Mouse (Mus musculus): Measurements from ENCODE around the gene Rab4a. TPM values are rescaled to one million over a fixed set of nuclear protein-coding genes. Genes with fewer than 3 reads are reported as not detected.

The Rab4a gene
- polyA plus RNA-seq, 1 experiment from 2014 or later: 64.3 TPM

DNA sequence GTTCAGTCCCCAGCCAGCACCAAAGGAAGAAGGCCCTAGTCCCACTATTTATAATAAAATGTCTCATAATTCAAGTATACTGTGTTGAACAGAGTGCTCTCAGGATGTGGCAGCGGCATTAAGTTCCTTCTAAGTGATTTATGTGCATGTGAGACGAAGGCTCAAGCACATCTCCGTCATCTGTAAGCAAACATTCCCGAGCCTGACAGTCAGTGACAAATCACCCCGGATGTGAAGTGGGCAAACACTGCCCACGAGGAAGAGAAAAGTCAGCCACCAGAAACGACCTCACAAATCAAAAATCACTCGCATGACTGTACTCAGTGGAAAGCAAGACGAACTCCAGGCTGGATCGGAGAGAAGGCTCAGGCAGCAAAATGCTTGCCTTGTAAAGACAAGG lies 11.9 kb upstream of the Rab4a start:
- Histone ChIP-seq H3K9me3 (ENCODE audit: control insufficient read depth, low read length) (no peaks in the 10 kb centered on the region), H3K27ac (ENCODE audit: low read depth, low read length) (no peak overlapping the region), H3K27me3 (ENCODE audit: control insufficient read depth, insufficient read depth, low read length) (no peaks in the 10 kb centered on the region), H3K36me3 (ENCODE audit: control insufficient read depth, insufficient read depth, low read length) (no peaks in the 10 kb centered on the region), H3K4me3 (ENCODE audit: low read depth, low read length) (no peak overlapping the region), H3K4me2 (replicated peaks; ENCODE audit: low read depth, low read length) (no peak overlapping the region), H3K9ac (ENCODE audit: low read depth, low read length) (no peak overlapping the region), H3K4me1 (replicated peaks; ENCODE audit: control insufficient read depth, insufficient read depth, low read length) (peaks cover 7% of the 10 kb centered on the region; the same call in 1 of the 2 replicates)
- ATAC-seq (ENCODE audit: low FRiP score) (no peak), DNase-seq (ENCODE audit: low spot score) (no peak)
- WGBS: 55% methylated on average over 10 of the region's 10 CpGs

DNA sequence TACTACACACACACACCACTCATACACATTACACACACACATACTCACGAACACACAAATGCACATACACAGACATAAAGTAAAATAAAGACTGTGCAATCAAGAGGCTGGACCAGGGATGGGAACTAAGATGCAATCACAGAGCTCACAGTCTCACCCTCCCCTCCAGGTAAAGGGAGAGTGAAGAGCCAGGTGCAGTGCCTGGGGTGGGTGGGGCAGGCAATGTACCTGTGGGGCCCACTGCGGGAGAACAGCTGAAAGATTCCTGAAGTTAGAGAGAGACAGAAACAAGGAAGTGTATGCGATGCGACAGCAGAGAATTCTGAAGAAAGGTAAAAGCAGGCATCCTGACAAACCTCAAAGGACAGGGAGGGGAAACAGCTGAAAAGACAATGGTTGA lies 11.0 kb upstream of the Rab4a start:
- no peaks in the 10 kb centered on the region for H3K36me3 ChIP-seq (ENCODE audit: control insufficient read depth, insufficient read depth, low read length)
- H3K4me3 ChIP-seq (ENCODE audit: low read depth, low read length): no peak overlapping the region
- ATAC-seq (ENCODE audit: low FRiP score) (no peak), DNase-seq (ENCODE audit: low spot score) (no peak)
- H3K27ac ChIP-seq (ENCODE audit: low read depth, low read length): no peak overlapping the region
- WGBS: 83% methylated on average over 4 of the region's 4 CpGs
- no peak overlapping the region for H3K4me2 ChIP-seq (replicated peaks; ENCODE audit: low read depth, low read length)
- peaks cover 7% of the 10 kb centered on the region; the same call in 1 of the 2 replicates for H3K4me1 ChIP-seq (replicated peaks; ENCODE audit: control insufficient read depth, insufficient read depth, low read length)
- H3K27me3 ChIP-seq (ENCODE audit: control insufficient read depth, insufficient read depth, low read length): no peaks in the 10 kb centered on the region
- no peak overlapping the region for H3K9ac ChIP-seq (ENCODE audit: low read depth, low read length)
- H3K9me3 ChIP-seq (ENCODE audit: control insufficient read depth, low read length): no peaks in the 10 kb centered on the region

DNA sequence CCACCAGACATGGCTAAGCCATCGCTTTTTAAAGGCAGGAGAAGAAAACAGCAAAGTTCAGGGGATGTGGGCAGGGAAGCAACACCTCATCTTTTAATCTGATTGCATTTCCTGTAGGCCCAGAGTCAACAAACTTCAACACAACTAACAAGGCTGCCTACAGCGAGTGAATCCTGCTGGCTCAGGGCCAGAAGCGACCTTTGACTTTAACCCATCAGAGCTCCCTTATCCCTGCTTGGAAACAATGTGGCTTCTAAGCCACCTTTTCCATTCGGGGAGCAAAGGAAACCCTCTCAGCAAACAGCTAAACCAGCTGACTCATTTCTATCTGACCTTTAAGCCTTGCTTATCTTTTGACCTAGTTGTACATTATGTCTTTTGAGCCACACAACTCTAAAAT lies 9.0 kb upstream of the Rab4a start:
- Histone ChIP-seq H3K9me3 (ENCODE audit: control insufficient read depth, low read length) (no peaks in the 10 kb centered on the region), H3K4me1 (replicated peaks; ENCODE audit: control insufficient read depth, insufficient read depth, low read length) (peaks cover 2% of the 10 kb centered on the region; the same call in 1 of the 2 replicates), H3K4me3 (ENCODE audit: low read depth, low read length) (no peak overlapping the region), H3K36me3 (ENCODE audit: control insufficient read depth, insufficient read depth, low read length) (no peaks in the 10 kb centered on the region), H3K27me3 (ENCODE audit: control insufficient read depth, insufficient read depth, low read length) (no peaks in the 10 kb centered on the region), H3K27ac (ENCODE audit: low read depth, low read length) (no peak overlapping the region), H3K9ac (ENCODE audit: low read depth, low read length) (no peak overlapping the region), H3K4me2 (replicated peaks; ENCODE audit: low read depth, low read length) (no peak overlapping the region)
- ATAC-seq (ENCODE audit: low FRiP score): no peak
- 57% methylated on average over 4 of the region's 4 CpGs for WGBS
- no peak for DNase-seq (ENCODE audit: low spot score)

DNA sequence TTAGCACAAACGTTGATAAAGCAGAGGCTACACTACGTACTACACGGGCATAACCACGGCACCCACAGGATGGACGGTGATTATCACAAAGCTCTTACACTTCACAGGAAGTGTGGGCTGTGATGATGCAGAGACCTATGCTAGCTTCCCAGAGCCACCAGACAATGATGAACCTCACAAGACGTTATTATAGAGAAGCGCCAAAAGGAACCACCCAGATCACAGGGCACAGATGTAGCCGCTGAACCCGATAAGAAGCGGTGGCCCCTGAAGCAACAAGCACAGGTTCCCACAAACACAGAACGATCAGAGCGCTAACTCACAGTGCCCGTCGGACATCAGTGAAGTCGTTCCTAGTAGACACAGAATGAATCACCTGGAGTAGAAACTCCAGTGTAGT lies 7.9 kb upstream of the Rab4a start:
- ATAC-seq (ENCODE audit: low FRiP score): no peak
- Histone ChIP-seq H3K27me3 (ENCODE audit: control insufficient read depth, insufficient read depth, low read length) (no peaks in the 10 kb centered on the region), H3K9ac (ENCODE audit: low read depth, low read length) (no peak overlapping the region), H3K9me3 (ENCODE audit: control insufficient read depth, low read length) (no peaks in the 10 kb centered on the region), H3K4me1 (replicated peaks; ENCODE audit: control insufficient read depth, insufficient read depth, low read length) (no peaks in the 10 kb centered on the region), H3K4me2 (replicated peaks; ENCODE audit: low read depth, low read length) (no peak overlapping the region), H3K27ac (ENCODE audit: low read depth, low read length) (no peak overlapping the region), H3K36me3 (ENCODE audit: control insufficient read depth, insufficient read depth, low read length) (no peaks in the 10 kb centered on the region), H3K4me3 (ENCODE audit: low read depth, low read length) (no peak overlapping the region)
- 91% methylated on average over 15 of the region's 15 CpGs for WGBS
- DNase-seq (ENCODE audit: low spot score): no peak

DNA sequence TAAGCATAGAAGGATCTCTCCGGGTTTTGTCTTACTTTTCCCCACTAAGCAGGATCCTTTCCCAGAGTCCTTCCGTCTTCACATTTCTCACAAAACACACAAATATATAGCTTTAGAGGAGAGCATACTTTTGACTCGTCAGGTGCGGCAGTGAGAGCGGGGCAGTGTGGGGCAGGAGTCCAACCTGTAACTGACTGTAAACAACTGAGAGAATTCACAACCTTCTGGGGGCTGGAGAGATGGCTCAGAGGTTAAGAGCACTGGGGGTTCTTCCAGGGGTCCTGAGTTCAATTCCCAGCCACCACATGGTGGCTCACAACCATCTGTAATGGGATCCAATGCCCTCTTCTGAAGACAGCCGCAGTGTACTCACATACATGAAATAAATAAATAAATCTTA lies 6.4 kb upstream of the Rab4a start:
- no peak overlapping the region for H3K4me2 ChIP-seq (replicated peaks; ENCODE audit: low read depth, low read length)
- ATAC-seq (ENCODE audit: low FRiP score) (no peak), DNase-seq (ENCODE audit: low spot score) (no peak)
- H3K4me3 ChIP-seq (ENCODE audit: low read depth, low read length): no peak overlapping the region
- H3K27me3 ChIP-seq (ENCODE audit: control insufficient read depth, insufficient read depth, low read length): no peaks in the 10 kb centered on the region
- H3K9me3 ChIP-seq (ENCODE audit: control insufficient read depth, low read length): no peaks in the 10 kb centered on the region
- 84% methylated on average over 6 of the region's 6 CpGs for WGBS
- H3K9ac ChIP-seq (ENCODE audit: low read depth, low read length): no peak overlapping the region
- H3K27ac ChIP-seq (ENCODE audit: low read depth, low read length): no peak overlapping the region
- H3K4me1 ChIP-seq (replicated peaks; ENCODE audit: control insufficient read depth, insufficient read depth, low read length): no peaks in the 10 kb centered on the region
- H3K36me3 ChIP-seq (ENCODE audit: control insufficient read depth, insufficient read depth, low read length): no peaks in the 10 kb centered on the region

DNA sequence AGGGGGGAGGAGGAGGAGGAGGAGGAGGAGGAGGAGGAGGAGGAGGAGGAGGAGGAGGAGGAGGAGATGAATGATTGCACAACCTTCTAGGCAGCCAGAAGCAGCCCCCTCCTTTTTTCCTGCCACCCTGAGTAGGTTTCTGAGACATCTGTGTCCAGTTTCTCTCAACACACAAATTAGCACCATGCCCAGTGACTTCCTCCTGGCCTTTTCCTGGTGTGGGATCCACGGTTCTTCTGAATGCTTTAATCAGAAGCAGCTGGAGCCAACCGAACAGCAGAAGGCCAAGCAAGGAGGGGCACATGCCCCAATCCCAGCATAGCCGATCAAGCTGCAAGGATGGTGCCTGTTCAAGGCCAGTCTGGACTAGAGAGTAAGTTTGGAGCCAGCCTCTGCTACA lies 5.9 kb upstream of the Rab4a start:
- DNase-seq (ENCODE audit: low spot score) (peak; percentile 39), ATAC-seq (ENCODE audit: low FRiP score) (no peak)
- no peak overlapping the region for H3K4me2 ChIP-seq (replicated peaks; ENCODE audit: low read depth, low read length)
- no peaks in the 10 kb centered on the region for H3K9me3 ChIP-seq (ENCODE audit: control insufficient read depth, low read length)
- 57% methylated on average over 3 of the region's 3 CpGs for WGBS
- H3K4me1 ChIP-seq (replicated peaks; ENCODE audit: control insufficient read depth, insufficient read depth, low read length): no peaks in the 10 kb centered on the region
- H3K9ac ChIP-seq (ENCODE audit: low read depth, low read length): no peak overlapping the region
- H3K36me3 ChIP-seq (ENCODE audit: control insufficient read depth, insufficient read depth, low read length): no peaks in the 10 kb centered on the region
- no peaks in the 10 kb centered on the region for H3K27me3 ChIP-seq (ENCODE audit: control insufficient read depth, insufficient read depth, low read length)
- H3K27ac ChIP-seq (ENCODE audit: low read depth, low read length): no peak overlapping the region
- H3K4me3 ChIP-seq (ENCODE audit: low read depth, low read length): no peak overlapping the region

DNA sequence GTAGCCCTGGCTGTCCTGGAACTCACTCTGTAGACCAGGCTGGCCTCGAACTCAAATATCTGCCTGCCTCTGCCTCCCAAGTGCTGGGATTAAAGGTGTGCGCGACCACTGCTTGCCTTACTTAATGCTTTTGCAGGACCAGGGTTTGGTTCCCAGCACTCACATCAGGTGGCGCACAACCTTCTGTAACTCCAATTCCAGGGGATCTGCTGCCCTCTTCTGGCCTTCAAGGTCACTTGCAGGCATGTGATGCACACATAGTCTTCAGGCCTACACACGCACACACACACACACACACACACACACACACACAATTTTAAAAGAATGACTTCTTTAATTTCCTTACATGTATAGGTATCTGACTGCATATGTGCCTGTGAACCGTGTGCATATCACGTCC lies 4.9 kb upstream of the Rab4a start:
- Histone ChIP-seq H3K4me3 (ENCODE audit: low read depth, low read length) (no peak overlapping the region), H3K27ac (ENCODE audit: low read depth, low read length) (no peak overlapping the region), H3K27me3 (ENCODE audit: control insufficient read depth, insufficient read depth, low read length) (no peaks in the 10 kb centered on the region), H3K9ac (ENCODE audit: low read depth, low read length) (no peak overlapping the region), H3K4me2 (replicated peaks; ENCODE audit: low read depth, low read length) (no peak overlapping the region), H3K4me1 (replicated peaks; ENCODE audit: control insufficient read depth, insufficient read depth, low read length) (no peaks in the 10 kb centered on the region), H3K9me3 (ENCODE audit: control insufficient read depth, low read length) (no peaks in the 10 kb centered on the region), H3K36me3 (ENCODE audit: control insufficient read depth, insufficient read depth, low read length) (no peaks in the 10 kb centered on the region)
- WGBS: 87% methylated on average over 6 of the region's 7 CpGs
- DNase-seq (ENCODE audit: low spot score): no peak
- ATAC-seq (ENCODE audit: low FRiP score): no peak

DNA sequence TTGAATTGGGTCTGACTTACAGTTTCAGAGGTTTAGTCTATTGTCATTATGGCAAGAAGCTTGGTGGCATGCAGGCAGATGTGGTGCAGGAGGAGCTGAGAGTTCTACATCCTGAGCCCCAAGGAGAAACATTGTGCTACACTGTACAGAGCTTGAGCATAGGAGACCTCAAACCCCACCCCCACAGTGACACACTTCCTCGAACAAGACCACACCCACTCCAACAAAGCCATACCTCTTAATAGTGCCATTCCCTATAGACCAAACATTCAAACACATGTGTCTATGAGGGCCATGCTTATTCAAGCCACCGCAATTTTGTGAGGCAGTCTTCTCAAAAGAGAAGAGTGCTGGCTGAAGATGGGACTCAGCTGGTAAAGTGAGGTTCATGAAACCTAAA lies 4.2 kb upstream of the Rab4a start:
- Histone ChIP-seq H3K4me3 (ENCODE audit: low read depth, low read length) (no peak overlapping the region), H3K27ac (ENCODE audit: low read depth, low read length) (no peak overlapping the region), H3K36me3 (ENCODE audit: control insufficient read depth, insufficient read depth, low read length) (no peaks in the 10 kb centered on the region), H3K4me1 (replicated peaks; ENCODE audit: control insufficient read depth, insufficient read depth, low read length) (no peaks in the 10 kb centered on the region), H3K4me2 (replicated peaks; ENCODE audit: low read depth, low read length) (no peak overlapping the region), H3K9me3 (ENCODE audit: control insufficient read depth, low read length) (no peaks in the 10 kb centered on the region), H3K27me3 (ENCODE audit: control insufficient read depth, insufficient read depth, low read length) (no peaks in the 10 kb centered on the region), H3K9ac (ENCODE audit: low read depth, low read length) (no peak overlapping the region)
- ATAC-seq (ENCODE audit: low FRiP score) (no peak), DNase-seq (ENCODE audit: low spot score) (no peak)
- 93% methylated on average over 2 of the region's 2 CpGs for WGBS

DNA sequence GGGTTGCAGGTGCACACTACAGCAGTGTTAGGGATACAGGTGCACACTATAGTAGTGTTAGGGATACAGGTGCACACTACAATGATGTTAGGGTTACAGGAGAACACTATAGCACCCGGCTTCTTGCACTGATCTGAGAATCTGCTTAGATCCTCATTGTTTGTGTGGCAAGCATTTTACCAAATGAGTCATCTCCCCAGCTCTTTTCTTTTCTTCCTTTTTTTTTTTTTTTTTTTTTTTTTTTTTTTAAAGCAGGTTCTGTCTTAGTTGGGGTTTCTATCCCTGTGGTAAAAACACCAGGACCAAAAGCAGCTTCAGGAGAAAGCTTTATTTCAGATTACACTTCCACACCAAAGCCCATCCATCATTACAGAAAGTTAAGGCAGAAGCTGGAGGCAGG lies 2.1 kb upstream of the Rab4a start:
- DNase-seq (ENCODE audit: low spot score) (no peak), ATAC-seq (ENCODE audit: low FRiP score) (no peak)
- Histone ChIP-seq H3K4me3 (ENCODE audit: low read depth, low read length) (no peak overlapping the region), H3K4me1 (replicated peaks; ENCODE audit: control insufficient read depth, insufficient read depth, low read length) (peaks cover 6% of the 10 kb centered on the region), H3K9me3 (ENCODE audit: control insufficient read depth, low read length) (no peaks in the 10 kb centered on the region), H3K27ac (ENCODE audit: low read depth, low read length) (no peak overlapping the region), H3K4me2 (replicated peaks; ENCODE audit: low read depth, low read length) (no peak overlapping the region), H3K27me3 (ENCODE audit: control insufficient read depth, insufficient read depth, low read length) (no peaks in the 10 kb centered on the region), H3K9ac (ENCODE audit: low read depth, low read length) (no peak overlapping the region), H3K36me3 (ENCODE audit: control insufficient read depth, insufficient read depth, low read length) (no peaks in the 10 kb centered on the region)
- WGBS: 87% methylated on average over 1 of the region's 1 CpGs

Measured in hindbrain, embryonic 11.5 days (tissue).